Mouse (Mus musculus): ENCODE measurements around the gene Itgb5.

GRCm38 (mm10) chr16:33914997-33915396 is 85.5 kb downstream of the Itgb5 start:
- TF ChIP-seq EP300 (IDR thresholded peaks at IDR 0.05; ENCODE audit: low read depth) (no peak), CTCF (IDR thresholded peaks at IDR 0.05; ENCODE audit: low read depth) (no peak)

All from liver, embryonic 14.5 days (tissue).